Mouse (Mus musculus): Measurements from ENCODE around the gene Abhd17c.
"Not testable (repeated sequence)": the region's sequence is repeated elsewhere in the genome, so short reads cannot be mapped to it uniquely, and the experiment has no call there.

The Abhd17c gene

DNA sequence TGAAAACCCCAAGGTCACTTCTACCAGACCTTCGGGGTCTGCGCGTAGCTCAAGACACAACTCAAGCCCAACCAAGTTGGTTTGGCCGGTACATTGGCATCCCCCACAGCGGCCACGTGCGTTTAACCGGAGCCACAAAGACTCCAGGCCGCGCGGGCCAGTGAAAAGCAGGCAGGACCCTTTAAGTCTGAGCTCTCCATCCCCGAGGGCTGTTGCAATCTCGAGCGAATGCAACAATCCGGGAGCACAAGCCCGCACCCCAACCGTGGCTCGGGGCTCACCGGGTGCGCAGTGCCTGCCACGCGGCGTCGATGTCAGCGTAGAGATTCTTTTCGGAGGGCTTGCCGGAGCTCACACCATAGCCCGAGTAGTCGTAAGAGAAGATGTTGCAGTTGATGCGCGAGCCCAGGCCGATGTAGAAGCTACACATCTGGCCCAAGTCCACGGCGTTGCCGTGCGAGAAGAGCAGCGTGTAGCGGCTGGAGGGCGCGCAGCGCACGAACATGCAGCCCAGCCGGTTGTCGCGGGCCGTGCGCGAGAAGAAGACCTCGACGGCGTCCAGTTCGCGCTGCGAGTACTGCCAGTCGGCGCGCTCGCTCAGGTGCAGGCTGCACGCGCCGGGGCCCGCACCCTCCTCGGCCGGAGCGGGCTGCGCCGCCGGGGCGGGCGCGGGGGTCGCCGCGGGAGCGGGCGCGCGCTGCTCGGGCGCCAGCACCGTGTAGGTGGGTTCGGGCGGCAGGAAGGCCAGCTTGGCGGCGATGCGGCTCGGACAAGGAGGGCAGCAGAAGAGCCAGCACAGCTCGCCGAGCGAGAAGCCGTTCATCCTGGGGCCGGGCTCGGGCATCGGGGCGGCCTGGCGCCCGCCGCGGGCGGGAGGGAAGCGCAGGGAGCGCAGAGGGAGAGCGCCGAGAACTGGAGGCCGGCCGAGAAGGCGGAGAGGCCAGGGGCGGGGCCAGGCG lies at the start of gene Abhd17c:
TSS of gene Abhd17c (minus strand) at position 893 of the 959 bp plus-strand sequence.
- DNase-seq (ENCODE audit: low spot score in 2 of 2): peak; percentile 43 to 49

DNA sequence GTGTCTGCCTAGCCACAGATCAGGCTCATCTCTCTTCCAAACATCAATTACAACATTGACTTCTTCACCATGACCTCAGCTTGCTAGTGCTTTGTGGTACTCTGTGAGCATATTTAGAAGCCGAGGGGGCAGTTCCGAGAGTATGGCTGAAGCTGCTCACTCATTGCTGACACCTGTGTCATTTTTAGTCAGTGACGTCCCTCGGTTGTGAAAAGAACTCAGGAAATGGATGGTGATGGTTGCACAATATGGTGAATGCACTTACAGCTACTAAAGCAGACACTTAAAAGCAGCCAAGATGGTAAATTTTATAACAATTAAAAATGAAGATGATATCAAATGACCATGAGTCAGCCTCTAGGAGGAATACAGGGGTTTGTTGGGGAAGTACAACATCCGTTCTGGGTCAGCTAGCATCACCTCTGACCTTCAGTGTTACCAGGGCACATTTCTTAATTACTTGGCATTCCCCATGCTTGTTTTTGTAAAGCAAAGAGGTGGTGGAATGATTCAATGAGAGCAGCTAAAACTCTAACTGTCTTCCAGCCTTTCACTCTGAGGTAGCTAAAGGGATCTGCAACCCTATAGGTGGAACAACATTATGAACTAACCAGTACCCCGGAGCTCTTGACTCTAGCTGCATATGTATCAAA lies 45.6 kb upstream of the Abhd17c start:
- no peak for DNase-seq (ENCODE audit: low spot score in 2 of 2)

- no peak for DNase-seq (ENCODE audit: low spot score in 2 of 2)
Measured at GRCm38 (mm10) chr7:84196221-84196620, 44.5 kb upstream of the Abhd17c start.

DNA sequence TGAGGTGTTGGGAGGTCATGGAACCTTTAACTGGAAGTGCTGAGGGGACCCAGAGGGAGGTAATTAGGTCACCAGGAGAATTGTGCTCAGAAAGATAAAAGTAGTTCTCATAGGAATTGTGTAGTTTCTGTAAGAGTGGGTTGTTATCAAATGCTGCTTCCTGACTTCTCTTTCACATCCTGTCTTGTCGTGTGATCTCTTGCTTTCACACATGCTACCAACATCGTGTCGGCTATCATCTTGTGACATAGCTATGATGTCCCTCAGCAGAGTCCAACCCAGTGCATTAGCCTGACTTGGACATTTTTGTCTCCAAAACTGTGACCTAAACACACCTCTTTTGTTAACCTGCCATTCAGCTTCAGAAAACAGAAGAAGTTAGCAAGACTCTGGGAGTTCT lies 40.6 kb upstream of the Abhd17c start:
- DNase-seq (ENCODE audit: low spot score in 2 of 2): no peak

DNA sequence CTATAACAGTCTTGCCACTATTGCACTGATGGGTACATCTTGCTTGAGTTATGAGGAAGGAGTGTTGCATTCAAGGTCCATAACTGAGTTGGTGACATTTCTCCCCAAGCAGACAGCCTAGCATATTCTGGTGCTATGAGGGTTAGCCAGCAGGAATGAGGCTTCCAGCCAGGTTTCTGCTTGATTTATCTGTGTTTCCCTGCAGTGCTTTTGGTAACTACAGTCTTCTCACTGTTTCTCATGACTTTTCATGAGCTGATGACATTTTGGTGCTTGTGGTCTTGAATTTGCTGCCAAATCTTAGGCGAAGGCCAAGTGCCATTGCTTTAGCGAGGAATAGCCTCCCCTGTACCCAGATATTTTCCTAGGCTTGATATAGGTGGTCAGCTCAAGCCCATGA lies 39.8 kb upstream of the Abhd17c start:
- no peak for DNase-seq (ENCODE audit: low spot score in 2 of 2)

DNA sequence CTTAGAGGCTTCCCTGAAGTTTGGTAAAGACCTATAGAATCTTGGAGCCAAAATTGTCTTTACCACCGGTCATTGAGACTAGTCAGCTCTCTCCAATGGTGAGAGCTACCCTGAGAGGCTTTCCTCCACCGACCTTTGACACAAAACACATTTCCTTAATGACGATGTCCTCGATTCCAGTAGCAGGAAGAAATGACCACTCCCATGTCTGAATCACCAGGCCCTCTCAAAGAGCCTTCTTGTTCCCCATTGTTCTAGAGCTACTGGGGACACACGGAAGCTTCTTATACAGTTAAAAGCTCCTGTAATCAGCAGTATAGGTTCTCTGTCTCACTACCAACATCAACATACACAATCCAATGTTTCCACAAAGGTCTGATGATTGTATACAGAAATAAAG lies 36.5 kb upstream of the Abhd17c start:
- no peak for DNase-seq (ENCODE audit: low spot score in 2 of 2)

GRCm38 (mm10) chr7:84185196-84185595 lies 33.5 kb upstream of the Abhd17c start:
- DNase-seq (ENCODE audit: low spot score in 2 of 2): no peak

DNA sequence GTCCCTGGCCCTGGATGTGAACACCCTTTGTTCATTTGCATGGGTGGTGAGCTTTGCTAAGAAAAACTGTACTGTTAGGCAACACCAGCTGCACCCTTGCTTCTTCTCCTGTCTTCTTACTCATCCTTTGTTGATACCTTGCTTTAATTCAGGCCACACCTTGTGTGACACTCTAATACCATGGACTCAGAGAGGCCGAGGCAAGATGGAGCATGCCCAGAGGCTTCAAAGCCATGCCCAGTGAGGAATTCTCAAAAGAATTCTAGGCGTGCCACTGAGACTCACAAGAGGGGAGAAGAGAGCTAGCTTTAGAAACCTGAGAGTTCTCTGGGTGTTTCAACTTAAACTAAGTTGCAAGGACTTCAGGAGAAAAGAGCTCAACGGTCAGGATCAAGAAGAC lies 33.0 kb upstream of the Abhd17c start:
- DNase-seq (ENCODE audit: low spot score in 2 of 2): no peak

DNA sequence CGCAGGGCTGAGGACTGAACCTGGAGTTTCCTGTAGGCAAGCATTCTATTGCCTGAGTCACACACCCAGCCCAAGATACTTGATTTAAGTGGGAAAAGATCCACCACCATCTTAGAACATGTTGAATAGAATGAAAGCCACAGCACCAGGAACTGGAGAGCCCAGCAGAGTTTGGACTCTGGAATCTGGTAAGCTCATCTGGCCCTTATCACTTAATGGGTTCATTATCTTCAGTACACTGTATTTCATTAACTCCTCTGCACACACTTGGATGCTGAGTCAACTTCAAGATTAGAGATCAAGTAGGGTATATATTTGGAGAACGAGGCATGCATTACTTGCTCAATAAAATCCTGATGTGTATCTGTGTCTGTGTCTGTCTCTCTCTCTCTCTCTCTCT lies 27.1 kb upstream of the Abhd17c start:
- not testable (repeated sequence) for DNase-seq (ENCODE audit: low spot score in 2 of 2)

DNA sequence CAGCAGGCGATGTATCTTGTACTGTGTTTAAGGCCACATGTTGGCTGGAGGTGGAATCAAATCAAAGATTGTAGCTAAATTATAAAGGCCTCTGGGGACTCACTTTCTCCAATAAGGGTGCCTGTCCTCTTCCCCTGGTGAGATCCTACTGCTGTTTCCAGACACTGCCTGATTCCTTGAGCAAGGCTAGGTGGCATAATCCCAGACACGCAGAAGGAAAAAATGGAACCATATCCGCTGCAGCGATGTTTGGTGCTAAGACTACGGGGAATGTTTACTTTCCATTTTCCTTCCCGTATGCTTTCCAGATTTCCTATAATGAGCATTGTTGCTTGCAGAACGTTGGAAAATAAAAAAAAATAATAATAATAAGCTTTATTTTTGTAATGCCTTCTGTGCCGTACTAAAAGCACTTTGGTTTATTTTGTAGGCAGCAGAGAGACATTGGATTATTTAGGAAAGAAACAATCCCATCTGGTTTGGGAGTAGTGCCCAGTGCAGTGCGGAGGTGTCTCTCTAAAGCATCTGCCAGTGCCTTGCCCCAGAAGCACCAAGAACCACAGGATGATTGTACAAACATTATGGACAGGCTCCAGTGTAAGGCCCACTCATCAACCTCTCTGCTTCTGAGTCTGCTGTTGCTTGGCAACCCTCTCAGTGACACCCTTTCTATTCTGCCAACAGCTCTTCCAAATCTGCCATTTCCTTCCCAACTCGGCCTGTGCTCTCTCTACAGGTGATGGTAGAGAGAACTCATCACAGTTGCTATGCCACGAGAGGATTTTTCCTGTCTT lies 23.2 kb upstream of the Abhd17c start:
- DNase-seq (ENCODE audit: low spot score in 2 of 2): peak; percentile 38 to 46

- DNase-seq (ENCODE audit: low spot score in 2 of 2): no peak
Measured at GRCm38 (mm10) chr7:84173394-84173793, 21.7 kb upstream of the Abhd17c start.

DNA sequence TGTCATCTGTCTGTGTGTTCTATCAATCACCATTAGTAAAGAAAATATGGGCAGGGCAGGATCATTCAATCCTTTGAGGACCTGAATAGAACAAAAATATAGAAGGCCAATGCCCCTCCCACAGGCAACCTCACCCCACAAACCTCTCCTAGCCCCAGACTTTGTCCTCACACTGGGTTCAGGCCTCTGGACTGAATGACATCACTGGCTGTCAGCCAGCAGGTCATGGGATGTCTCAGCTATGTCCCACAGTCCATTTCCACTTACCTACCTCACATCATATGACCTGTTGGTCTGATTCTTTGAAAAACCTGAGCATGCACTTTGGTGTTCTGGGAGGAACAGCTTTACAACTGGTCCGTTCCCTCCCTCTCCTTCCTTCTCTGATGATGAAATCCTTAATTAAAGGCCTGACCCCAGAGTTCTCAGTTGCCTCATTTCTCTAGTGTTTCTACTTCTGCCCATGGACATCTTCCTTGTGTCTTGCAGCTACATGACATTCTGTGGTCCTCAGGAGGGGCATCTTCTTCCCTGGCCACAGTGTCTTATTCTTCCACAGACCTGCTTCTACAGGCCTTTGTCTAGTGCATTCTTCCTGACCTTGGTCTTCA lies 19.6 kb upstream of the Abhd17c start:
- no peak for DNase-seq (ENCODE audit: low spot score in 2 of 2)

DNA sequence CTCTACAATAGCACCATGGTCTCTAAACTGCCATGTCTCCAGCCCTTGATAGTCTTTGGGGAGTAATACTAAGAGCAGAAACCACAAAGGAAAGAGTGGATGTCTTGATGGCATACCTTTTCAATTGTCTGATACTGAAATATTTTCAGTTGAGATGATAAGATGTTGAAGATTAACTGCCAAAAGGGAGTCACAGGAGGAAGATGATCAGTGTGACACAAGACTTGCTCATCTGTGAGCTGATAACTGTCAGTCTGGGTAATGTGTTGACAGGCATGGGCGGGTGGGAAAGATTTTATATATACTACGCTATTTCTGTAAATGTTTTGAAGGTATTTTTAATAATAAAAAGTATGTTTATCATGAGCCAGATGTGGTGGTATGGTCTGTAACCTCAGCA lies 16.7 kb upstream of the Abhd17c start:
- DNase-seq (ENCODE audit: low spot score in 2 of 2): no peak

- no peak for DNase-seq (ENCODE audit: low spot score in 2 of 2)
Measured at GRCm38 (mm10) chr7:84166721-84167419, 15.2 kb upstream of the Abhd17c start.

DNA sequence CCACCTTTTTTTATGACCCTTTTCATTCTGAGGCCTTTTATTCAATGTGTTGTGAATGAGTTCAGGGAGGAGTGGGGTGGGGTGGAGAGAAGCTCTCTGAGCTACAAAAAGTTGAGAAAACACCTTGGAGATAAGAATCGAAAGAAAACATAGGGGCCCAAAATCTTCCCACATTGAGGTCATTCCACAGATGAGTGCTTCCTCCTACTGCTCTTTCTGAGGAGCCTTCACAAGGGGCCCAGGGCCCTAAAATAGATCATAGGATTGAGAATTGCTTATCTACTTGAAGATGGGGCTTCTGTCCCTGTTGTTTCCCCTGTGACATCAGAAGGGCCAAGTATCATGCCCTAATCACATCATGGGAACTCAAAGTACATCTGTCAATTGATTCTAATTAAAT lies 14.3 kb upstream of the Abhd17c start:
- no peak for DNase-seq (ENCODE audit: low spot score in 2 of 2)

GRCm38 (mm10) chr7:84165288-84165687 lies 13.6 kb upstream of the Abhd17c start:
- no peak for DNase-seq (ENCODE audit: low spot score in 2 of 2)

DNA sequence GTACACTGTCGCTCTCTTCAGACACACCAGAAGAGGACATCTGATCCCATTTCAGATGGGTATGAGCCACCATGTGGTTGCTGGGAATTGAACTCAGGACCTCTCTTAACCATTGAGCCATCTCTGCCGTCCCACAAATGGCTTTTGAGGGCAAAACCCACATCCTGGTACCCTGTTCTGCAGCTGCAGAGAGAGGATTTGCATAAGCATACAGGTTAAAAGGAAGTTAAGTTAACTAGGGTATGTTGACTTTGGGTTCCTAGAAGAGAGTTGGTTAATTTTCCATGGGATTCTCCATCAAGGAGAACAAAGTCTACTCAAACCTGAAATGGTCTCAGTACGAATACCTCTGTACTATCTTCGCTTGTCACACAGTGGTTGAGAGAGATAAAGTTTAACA lies 13.2 kb upstream of the Abhd17c start:
- no peak for DNase-seq (ENCODE audit: low spot score in 2 of 2)

DNA sequence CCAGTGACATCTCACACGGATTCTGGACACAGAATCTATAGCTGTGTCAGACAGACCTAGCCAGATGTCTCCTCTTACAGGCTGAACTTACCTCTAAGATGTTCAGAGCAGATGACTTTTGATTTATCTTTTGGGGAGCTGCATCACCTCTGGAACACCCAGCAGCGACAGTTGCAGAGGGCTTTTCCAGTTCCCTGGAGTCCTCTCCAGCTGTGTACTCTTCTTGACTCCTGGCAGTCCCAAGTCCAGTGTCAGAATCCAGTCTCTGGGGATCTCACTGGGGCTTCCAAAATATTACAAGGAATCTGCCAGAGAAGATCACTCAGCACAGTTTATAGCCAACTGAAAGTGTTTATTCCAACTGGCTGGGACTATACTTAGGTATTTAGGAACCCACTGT lies 12.7 kb upstream of the Abhd17c start:
- no peak for DNase-seq (ENCODE audit: low spot score in 2 of 2)

DNA sequence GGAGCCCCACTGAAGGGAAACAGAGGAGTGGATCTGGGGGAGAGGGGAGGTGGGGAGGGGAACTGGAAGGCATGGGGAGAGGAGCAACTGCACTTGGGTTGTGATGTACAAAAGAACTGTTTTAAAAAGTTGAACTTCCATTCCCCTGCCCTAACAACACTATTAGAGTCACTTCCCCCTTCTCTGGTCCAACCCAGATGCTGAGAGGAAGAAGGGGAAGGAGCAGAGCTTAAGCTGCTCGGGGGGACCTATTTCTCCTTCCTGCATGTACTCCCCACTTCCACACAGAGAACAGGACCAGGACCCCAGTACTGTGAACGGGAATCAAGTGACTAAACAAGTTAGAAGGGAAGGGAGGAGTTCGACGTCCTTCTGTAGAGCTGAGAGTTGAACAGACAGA lies 11.9 kb upstream of the Abhd17c start:
- DNase-seq (ENCODE audit: low spot score in 2 of 2): no peak

GRCm38 (mm10) chr7:84159414-84159813 lies 7.7 kb upstream of the Abhd17c start:
- no peak for DNase-seq (ENCODE audit: low spot score in 2 of 2)

- DNase-seq (ENCODE audit: low spot score in 2 of 2): no peak
Measured at GRCm38 (mm10) chr7:84153821-84154220, 2.1 kb upstream of the Abhd17c start.

Measured in frontal cortex, postnatal 14 days (tissue).